Mouse (Mus musculus) liver, embryonic 14.5 days (tissue): ENCODE data around the gene Trim2. TPM values are rescaled to one million over a fixed set of nuclear protein-coding genes. Genes with fewer than 3 reads are reported as not detected.

Experiments
- ATAC-seq: fragments of 200-750 bp; cut with Nextera tagmentation; 2 replicates; pipeline ENCODE4 v1.8.0; 2017; ENCODE audit warnings: moderate number of reproducible peaks, mild to moderate bottlenecking, moderate library complexity; ENCODE audit not compliant: insufficient read depth
- DNase-seq, 3 experiments: peaks; one replicate each; pipeline ENCODE4 v3.0.0-alpha.2; 2012 to 2013; ENCODE audit warnings: low read depth in 3 of 3, low spot score in 3 of 3
- H3K27ac ChIP-seq: fragments of 300-500 bp; sonication (generic); 2 replicates; pipeline ENCODE4 v1.5.1; 2014; ENCODE audit warnings: moderate library complexity, mild to moderate bottlenecking, control low read depth, inconsistent platforms
- H3K27me3 ChIP-seq: fragments of 300-500 bp; sonication (generic); 2 replicates; pipeline ENCODE4 v1.6.1; 2014; ENCODE audit warnings: mild to moderate bottlenecking, low read length, moderate library complexity; ENCODE audit not compliant: control insufficient read depth, insufficient read depth
- H3K36me3 ChIP-seq: fragments of 300-500 bp; sonication (generic); replicated peaks from 2 replicates; pipeline ENCODE4 v1.6.1; 2014; ENCODE audit warnings: low read depth; ENCODE audit not compliant: control insufficient read depth, insufficient read depth
- H3K4me1 ChIP-seq, 2 experiments: fragments of 200-500 bp in 1 of 2; fragments of 300-500 bp in 1 of 2; sonication (generic) in 1 of 2; replicated peaks; 2 replicates each; pipeline ENCODE4 v1.6.1; 2012 to 2014; ENCODE audit warnings: antibody characterized with exemption in 1 of 2, inconsistent platforms in 1 of 2, low read length in 1 of 2; ENCODE audit not compliant: control insufficient read depth in 2 of 2, insufficient read depth in 2 of 2
- H3K4me2 ChIP-seq: fragments of 300-500 bp; sonication (generic); 2 replicates; pipeline ENCODE4 v1.6.1; 2014; ENCODE audit warnings: low read depth, mild to moderate bottlenecking, control low read depth, moderate library complexity
- H3K4me3 ChIP-seq, 2 experiments: fragments of 200-500 bp in 1 of 2; fragments of 300-500 bp in 1 of 2; sonication (generic) in 1 of 2; 2 replicates each; pipeline ENCODE4 v1.5.1; 2012 to 2014; ENCODE audit warnings: low read depth in 2 of 2, low read length in 2 of 2, mild to moderate bottlenecking in 2 of 2, control low read depth in 1 of 2, inconsistent platforms in 1 of 2, moderate library complexity in 1 of 2; ENCODE audit not compliant: insufficient read depth in 1 of 2
- H3K9ac ChIP-seq: fragments of 300-500 bp; sonication (generic); replicated peaks from 2 replicates; pipeline ENCODE4 v1.6.1; 2014; ENCODE audit warnings: mild to moderate bottlenecking, control low read depth, moderate library complexity
- H3K9me3 ChIP-seq: fragments of 300-500 bp; sonication (generic); 2 replicates; pipeline ENCODE4 v1.6.1; 2016; ENCODE audit warnings: low read length, mixed read lengths; ENCODE audit not compliant: control insufficient read depth
- CTCF ChIP-seq: IDR thresholded peaks from 2 replicates; pipeline ENCODE4 v1.5.1; 2016; ENCODE audit warnings: antibody characterized with exemption, low read depth, control low read depth
- EP300 ChIP-seq: IDR thresholded peaks from 2 replicates; pipeline ENCODE4 v1.6.1; 2016; ENCODE audit warnings: antibody characterized with exemption, low read depth
- WGBS: fragments of 180-500 bp; shearing (Covaris S2); extraction: QIAGEN DNeasy Blood & Tissue Kit; methylation state at CpG from one replicate; pipeline ENCODE4 v1.1.7; 2014; ENCODE audit not compliant: insufficient replicate concordance; 5-methylcytosine and 5-hydroxymethylcytosine counted together
- polyA plus RNA-seq, 2 experiments: library from polyadenylated mRNA; depleted of rRNA in 1 of 2; stranded (reverse) in 1 of 2; unstranded in 1 of 2; fragments of >200 nt; fragmentation: Nextera tagmentation in 1 of 2; extraction: Ambion mirVana in 1 of 2; gene quantifications; 2 replicates each; pipeline versions ENCODE4 v1.2.1 to v1.2.3; 2012 to 2014

The Trim2 gene
- polyA plus RNA-seq, 2 experiments, result 2.5 to 3.5 TPM

GRCm38 (mm10) chr3:84215743-84216360 lies 90.8 kb downstream of the Trim2 start:
- Histone ChIP-seq H3K27ac (no peak overlapping the region), H3K4me1 (peaks cover 0 to 3% of the 10 kb centered on the region in 2 experiments; a peak in 2 of 4 replicates), H3K4me2 (no peak overlapping the region), H3K27me3 (peaks cover 7% of the 10 kb centered on the region), H3K36me3 (no peaks in the 10 kb centered on the region), H3K9me3 (no peaks in the 10 kb centered on the region), H3K9ac (no peak overlapping the region), H3K4me3 (no peak overlapping the region)
- 65% methylated on average over 15 of the region's 15 CpGs for WGBS
- no peak for TF ChIP-seq EP300
- TF ChIP-seq CTCF, result no peak
- no peak for ATAC-seq
- no peak for DNase-seq

- WGBS, result 65% methylated on average over 9 of the region's 9 CpGs
- no peak overlapping the region for H3K9ac ChIP-seq
- H3K27me3 ChIP-seq, result peaks cover under 1% of the 10 kb centered on the region
- no peak for TF ChIP-seq EP300
- TF ChIP-seq CTCF, result no peak
- no peak overlapping the region for H3K4me3 ChIP-seq
- no peaks in the 10 kb centered on the region for H3K36me3 ChIP-seq
- no peak overlapping the region for H3K4me2 ChIP-seq
- no peaks in the 10 kb centered on the region for H3K9me3 ChIP-seq
- H3K4me1 ChIP-seq, result peaks cover 0 to under 1% of the 10 kb centered on the region in 2 experiments; a peak in 1 of 4 replicates
- DNase-seq, result no peak
- no peak for ATAC-seq
- H3K27ac ChIP-seq, result no peak overlapping the region
These were observed 91.4 kb downstream of the Trim2 start for GRCm38 (mm10) chr3:84215253-84215652.

- no peak overlapping the region for H3K4me2 ChIP-seq
- no peaks in the 10 kb centered on the region; the same call in 1 of the 2 replicates for H3K27me3 ChIP-seq
- no peak overlapping the region for H3K27ac ChIP-seq
- 63% methylated on average over 6 of the region's 6 CpGs for WGBS
- H3K4me3 ChIP-seq, result no peak overlapping the region
- ATAC-seq (no peak), DNase-seq (no peak)
- H3K4me1 ChIP-seq, result no peaks in the 10 kb centered on the region
- no peaks in the 10 kb centered on the region for H3K9me3 ChIP-seq
- no peaks in the 10 kb centered on the region for H3K36me3 ChIP-seq
- no peak overlapping the region for H3K9ac ChIP-seq
- no peak for TF ChIP-seq EP300
- no peak for TF ChIP-seq CTCF
These were observed 92.2 kb downstream of the Trim2 start for GRCm38 (mm10) chr3:84214501-84214900.

GRCm38 (mm10) chr3:84211340-84211875 lies 95.3 kb downstream of the Trim2 start:
- Histone ChIP-seq H3K9me3 (no peaks in the 10 kb centered on the region), H3K9ac (no peak overlapping the region), H3K4me3 (no peak overlapping the region), H3K27ac (no peak overlapping the region), H3K4me2 (no peak overlapping the region), H3K4me1 (no peaks in the 10 kb centered on the region), H3K27me3 (no peaks in the 10 kb centered on the region), H3K36me3 (no peaks in the 10 kb centered on the region)
- no peak for ATAC-seq
- TF ChIP-seq CTCF (no peak), EP300 (no peak)
- 56% methylated on average over 7 of the region's 7 CpGs for WGBS
- no peak for DNase-seq

- Histone ChIP-seq H3K4me3 (no peak overlapping the region), H3K4me2 (no peak overlapping the region), H3K9ac (no peak overlapping the region), H3K36me3 (no peaks in the 10 kb centered on the region), H3K9me3 (no peaks in the 10 kb centered on the region), H3K4me1 (no peaks in the 10 kb centered on the region), H3K27ac (no peak overlapping the region), H3K27me3 (no peaks in the 10 kb centered on the region)
- no peak for DNase-seq
- no peak for ATAC-seq
- WGBS, result 73% methylated on average over 7 of the region's 7 CpGs
- TF ChIP-seq EP300, result no peak
- no peak for TF ChIP-seq CTCF
These were observed 97.7 kb downstream of the Trim2 start for GRCm38 (mm10) chr3:84208917-84209513.
